Mouse (Mus musculus) kidney, postnatal 14 days (tissue): ENCODE results near the gene Eipr1.

ENCODE experiments used
- DNase-seq: peaks from one replicate; pipeline ENCODE4 v3.0.0; 2022; ENCODE audit warnings: mixed read lengths

Eipr1 gene

GRCm38 (mm10) chr12:28780180-28780579 is 28.6 kb downstream of the Eipr1 start:
- no peak for DNase-seq

GRCm38 (mm10) chr12:28782637-28783036 is 31.0 kb downstream of the Eipr1 start:
- no peak for DNase-seq

- peak; percentile 24 for DNase-seq
Observed at GRCm38 (mm10) chr12:28784355-28784754, 32.8 kb downstream of the Eipr1 start.

GRCm38 (mm10) chr12:28784864-28785263 is 33.3 kb downstream of the Eipr1 start:
- no peak for DNase-seq

GRCm38 (mm10) chr12:28785299-28785698 is 33.7 kb downstream of the Eipr1 start:
- no peak for DNase-seq

- DNase-seq, result no peak
Observed at GRCm38 (mm10) chr12:28786310-28786709, 34.7 kb downstream of the Eipr1 start.

- DNase-seq, result no peak
Observed at GRCm38 (mm10) chr12:28792613-28793012, 41.0 kb downstream of the Eipr1 start.

GRCm38 (mm10) chr12:28793715-28794114 is 42.1 kb downstream of the Eipr1 start:
- DNase-seq, result no peak

- no peak for DNase-seq
Observed at GRCm38 (mm10) chr12:28795041-28795440, 43.4 kb downstream of the Eipr1 start.

- DNase-seq, result no peak
Observed at GRCm38 (mm10) chr12:28796881-28797420, 45.3 kb downstream of the Eipr1 start.

GRCm38 (mm10) chr12:28799798-28800411 is 48.3 kb downstream of the Eipr1 start:
- DNase-seq, result no peak

- no peak for DNase-seq
Observed at GRCm38 (mm10) chr12:28800423-28800822, 48.8 kb downstream of the Eipr1 start.

- no peak for DNase-seq
Observed at GRCm38 (mm10) chr12:28800891-28801290, 49.3 kb downstream of the Eipr1 start.

- no peak for DNase-seq
Observed at GRCm38 (mm10) chr12:28801731-28802130, 50.1 kb downstream of the Eipr1 start.

- no peak for DNase-seq
Observed at GRCm38 (mm10) chr12:28803043-28803442, 51.4 kb downstream of the Eipr1 start.

GRCm38 (mm10) chr12:28804558-28805481 is 53.2 kb downstream of the Eipr1 start:
- no peak for DNase-seq

GRCm38 (mm10) chr12:28808786-28809375 is 57.3 kb downstream of the Eipr1 start:
- DNase-seq, result no peak

- peak; percentile 20 for DNase-seq
Observed at GRCm38 (mm10) chr12:28809756-28810337, 58.2 kb downstream of the Eipr1 start.

GRCm38 (mm10) chr12:28816681-28817426 is 65.3 kb downstream of the Eipr1 start:
- DNase-seq, result no peak

GRCm38 (mm10) chr12:28817427-28817752 is 65.8 kb downstream of the Eipr1 start:
- peak; percentile 51 for DNase-seq

- DNase-seq, result no peak
Observed at GRCm38 (mm10) chr12:28817891-28818290, 66.3 kb downstream of the Eipr1 start.

GRCm38 (mm10) chr12:28823518-28823917 is 71.9 kb downstream of the Eipr1 start:
- DNase-seq, result no peak
